Mouse (Mus musculus) C2C12 (cell line): ENCODE measurements around the gene Bicra. TPM values are rescaled to one million over a fixed set of nuclear protein-coding genes. Genes with fewer than 3 reads are reported as not detected.
A peak's percentile ranks its signal among the peaks of the same experiment; 100 is the strongest.

Experiments used
- H3K27me3 ChIP-seq: one replicate; pipeline ENCODE4 v1.6.1; 2011; ENCODE audit not compliant: control insufficient read depth, insufficient read depth, insufficient read length
- H3K36me3 ChIP-seq: one replicate; pipeline ENCODE4 v1.6.1; 2011; ENCODE audit not compliant: control insufficient read depth, insufficient read depth
- H3K4me3 ChIP-seq: one replicate; pipeline ENCODE4 v1.5.1; 2011; ENCODE audit warnings: mild to moderate bottlenecking, control low read depth; ENCODE audit not compliant: poor library complexity, insufficient read depth, severe bottlenecking
- H3K79me2 ChIP-seq: one replicate; pipeline ENCODE4 v1.6.1; 2011; ENCODE audit not compliant: control insufficient read depth, insufficient read depth
- H3K79me3 ChIP-seq: one replicate; pipeline ENCODE4 v1.6.1; 2011; ENCODE audit warnings: low read depth, control low read depth
- H3ac ChIP-seq: one replicate; pipeline ENCODE3; 2011; ENCODE audit warnings: low read depth; ENCODE audit not compliant: control insufficient read depth, insufficient read length
- CEBPB ChIP-seq: IDR thresholded peaks from one replicate; pipeline ENCODE4 v1.6.1; 2011; ENCODE audit warnings: low read depth, mild to moderate bottlenecking, control low read depth, moderate library complexity
- CTCF ChIP-seq: IDR thresholded peaks from one replicate; pipeline ENCODE4 v1.5.1; 2011; ENCODE audit not compliant: control insufficient read depth, insufficient read depth, insufficient read length
- FOSL1 ChIP-seq: IDR thresholded peaks from one replicate; pipeline ENCODE4 v1.8.0; 2011; ENCODE audit warnings: mild to moderate bottlenecking, low read length; ENCODE audit not compliant: poor library complexity, insufficient read depth, severe bottlenecking
- MAX ChIP-seq: IDR thresholded peaks from one replicate; pipeline ENCODE4 v1.6.1; 2011; ENCODE audit warnings: mild to moderate bottlenecking, control low read depth
- MYOD1 ChIP-seq: IDR thresholded peaks from one replicate; pipeline ENCODE4 v1.6.1; 2011; ENCODE audit warnings: low read depth; ENCODE audit not compliant: control insufficient read depth, insufficient read length
- MYOG ChIP-seq: IDR thresholded peaks from one replicate; pipeline ENCODE4 v1.6.1; 2011; ENCODE audit not compliant: control insufficient read depth, insufficient read length; ENCODE audit errors: extremely low read depth
- USF1 ChIP-seq: IDR thresholded peaks from one replicate; pipeline ENCODE4 v1.6.1; 2011; ENCODE audit warnings: low read depth, mild to moderate bottlenecking, control low read depth, moderate library complexity
- polyA plus RNA-seq: library from polyadenylated mRNA; unstranded; fragments of >200 nt; fragmentation: generic; extraction: Trizol; gene quantifications from one replicate; pipeline ENCODE4 v1.2.1, GENCODE M21; 2012; ENCODE audit warnings: missing spikeins

Gene Bicra
- polyA plus RNA-seq, 1 experiment: 4.3 TPM

DNA sequence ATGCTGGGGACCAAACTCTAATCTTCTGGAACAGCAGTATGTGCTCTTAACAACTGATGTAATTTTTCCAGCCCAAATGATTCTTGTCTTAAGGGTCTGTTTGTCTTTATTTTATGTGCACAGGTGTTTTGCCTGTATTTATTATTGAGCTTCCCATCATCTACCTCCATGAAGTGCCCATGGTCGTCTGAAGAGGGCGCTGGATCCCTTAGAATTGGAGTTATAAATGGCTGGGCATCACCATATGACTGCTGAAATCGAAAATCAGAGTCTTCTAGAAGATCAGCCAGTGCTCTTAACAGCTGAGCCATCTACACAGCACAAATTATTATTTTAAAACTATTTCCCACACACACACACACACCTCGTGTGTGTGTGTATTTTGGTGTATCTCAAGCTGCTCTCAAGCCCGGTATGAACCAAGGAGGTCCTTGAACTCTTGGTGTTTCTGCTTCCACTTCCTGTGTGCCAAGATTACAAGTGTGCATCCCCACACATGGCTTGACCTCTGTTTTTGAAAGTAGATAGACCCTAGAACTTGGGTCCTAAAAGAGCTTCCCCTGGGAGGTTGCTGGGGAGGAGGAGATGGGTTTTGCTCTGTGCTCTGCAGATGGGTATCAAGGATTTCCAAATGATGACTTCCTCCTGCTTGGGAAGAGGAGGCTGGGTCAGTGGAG, 8.9 kb upstream of the Bicra start:
- TF ChIP-seq MAX: no peak
- no peak for TF ChIP-seq USF1
- TF ChIP-seq CTCF: no peak
- no peak for TF ChIP-seq MYOD1
- TF ChIP-seq CEBPB: no peak
- TF ChIP-seq MYOG: no peak
- TF ChIP-seq FOSL1: no peak
- Histone ChIP-seq H3ac (no peak overlapping the region), H3K27me3 (no peaks in the 10 kb centered on the region), H3K36me3 (no peaks in the 10 kb centered on the region), H3K79me3 (no peaks in the 10 kb centered on the region), H3K79me2 (no peaks in the 10 kb centered on the region), H3K4me3 (no peak overlapping the region)

DNA sequence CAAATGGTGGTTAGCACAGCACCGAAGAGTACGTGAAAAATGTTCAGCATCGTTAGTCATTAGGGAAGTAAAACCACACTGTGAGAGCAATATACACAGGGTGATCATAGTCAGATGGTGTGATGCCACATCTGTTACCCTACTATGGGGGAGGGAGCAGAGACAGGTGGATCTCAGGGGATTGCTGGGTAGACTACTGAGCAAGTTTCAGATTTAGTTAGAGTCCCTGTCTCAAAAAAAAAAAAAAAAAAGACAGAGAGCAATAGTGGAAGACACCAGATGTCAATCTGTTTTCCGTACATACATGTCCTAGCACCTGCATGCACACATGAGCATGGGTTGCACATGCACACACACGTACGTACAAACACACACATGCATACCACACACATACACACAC, 7.9 kb upstream of the Bicra start:
- Histone ChIP-seq H3ac (no peak overlapping the region), H3K36me3 (no peaks in the 10 kb centered on the region), H3K79me2 (no peaks in the 10 kb centered on the region), H3K79me3 (no peaks in the 10 kb centered on the region), H3K4me3 (no peak overlapping the region), H3K27me3 (no peaks in the 10 kb centered on the region)
- TF ChIP-seq MAX (no peak), USF1 (no peak), MYOG (no peak), CEBPB (no peak), CTCF (no peak), MYOD1 (no peak), FOSL1 (no peak)

DNA sequence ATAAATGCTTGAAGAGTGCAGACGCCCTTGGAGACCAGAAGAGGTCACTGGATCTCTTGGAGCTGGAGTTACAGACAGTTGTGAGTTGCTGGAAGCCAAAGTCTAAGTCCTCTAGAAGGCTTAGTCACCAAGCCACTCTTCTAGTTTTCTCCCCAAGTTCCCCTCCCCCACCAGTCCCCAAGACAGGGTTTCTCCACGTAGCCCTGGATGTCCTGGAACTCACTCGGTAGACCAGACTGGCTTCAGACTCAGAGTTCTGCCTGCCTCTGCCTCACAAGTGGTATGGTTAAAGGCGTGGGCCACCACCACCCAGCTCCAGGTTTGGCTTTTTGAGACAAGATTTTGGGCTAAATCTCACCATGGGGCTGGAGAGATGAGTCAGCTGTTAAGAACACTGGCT, 7.2 kb upstream of the Bicra start:
- no peak overlapping the region for H3ac ChIP-seq
- no peaks in the 10 kb centered on the region for H3K36me3 ChIP-seq
- H3K79me3 ChIP-seq: no peaks in the 10 kb centered on the region
- TF ChIP-seq CEBPB: no peak
- no peak for TF ChIP-seq MAX
- no peak for TF ChIP-seq MYOG
- no peak for TF ChIP-seq USF1
- TF ChIP-seq MYOD1: no peak
- no peak for TF ChIP-seq CTCF
- no peaks in the 10 kb centered on the region for H3K27me3 ChIP-seq
- H3K4me3 ChIP-seq: no peak overlapping the region
- H3K79me2 ChIP-seq: peaks cover under 1% of the 10 kb centered on the region

DNA sequence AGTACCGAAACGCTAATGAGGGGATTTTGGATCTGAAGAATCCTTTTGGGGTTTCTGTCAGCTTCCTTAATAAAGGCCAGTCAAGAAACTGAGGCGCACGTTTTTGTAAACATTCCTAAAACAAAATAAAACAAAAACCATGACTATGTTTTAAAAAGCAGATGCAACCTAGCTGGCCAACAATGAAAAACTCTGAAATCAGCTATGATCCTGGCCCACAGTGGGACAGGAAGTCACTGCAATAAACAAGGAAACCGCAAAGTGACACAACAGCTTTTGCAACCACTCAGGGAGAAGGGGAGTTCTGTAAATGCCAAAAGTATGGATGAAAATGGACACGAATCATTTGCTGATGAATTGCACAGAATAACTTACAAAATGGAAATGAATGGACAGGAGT, 5.4 kb upstream of the Bicra start:
- Histone ChIP-seq H3K79me3 (peaks cover 4% of the 10 kb centered on the region), H3ac (no peak overlapping the region), H3K27me3 (no peaks in the 10 kb centered on the region), H3K36me3 (no peaks in the 10 kb centered on the region), H3K79me2 (peaks cover 5% of the 10 kb centered on the region), H3K4me3 (no peak overlapping the region)
- TF ChIP-seq USF1 (no peak), FOSL1 (no peak), MYOG (no peak), MYOD1 (no peak), CEBPB (peak; percentile 59), CTCF (no peak)

DNA sequence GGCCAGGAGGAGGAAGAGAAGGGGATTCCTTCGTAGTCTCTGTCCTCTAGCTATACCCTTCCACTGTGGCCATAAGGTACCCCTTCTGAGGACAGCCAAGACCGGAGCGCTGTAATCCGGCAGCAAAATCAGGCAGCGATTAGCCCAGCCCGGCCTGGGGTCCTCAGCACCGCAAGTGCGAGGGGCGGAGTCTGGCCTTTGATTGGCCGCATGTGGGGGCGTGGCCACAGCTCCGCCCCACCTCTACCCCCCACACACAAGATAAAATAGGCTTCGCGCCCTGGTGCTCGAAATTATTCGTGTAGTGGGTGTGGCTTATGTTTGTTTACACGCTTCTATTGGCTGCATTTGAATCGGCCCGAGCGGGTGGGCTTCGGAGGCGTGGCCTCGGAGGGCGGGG, 5.0 kb upstream of the Bicra start:
- H3K79me2 ChIP-seq: peaks cover 6% of the 10 kb centered on the region
- no peaks in the 10 kb centered on the region for H3K27me3 ChIP-seq
- TF ChIP-seq MYOD1 (no peak), MYOG (no peak), USF1 (peak; percentile 35), CEBPB (no peak), CTCF (no peak), MAX (no peak), FOSL1 (no peak)
- peak overlapping the region; percentile 37 for H3K4me3 ChIP-seq
- H3ac ChIP-seq: peak overlapping the region; percentile 65
- no peaks in the 10 kb centered on the region for H3K36me3 ChIP-seq
- H3K79me3 ChIP-seq: peaks cover 4% of the 10 kb centered on the region
